Mouse (Mus musculus): ENCODE measurements around the gene Gm7971.
"Not testable (repeated sequence)": the region's sequence is repeated elsewhere in the genome, so short reads cannot be mapped to it uniquely, and the experiment has no call there.

Gm7971 gene

GRCm38 (mm10) chr5:95594775-95595174 is at the start of gene Gm7971:
Gm7971 (minus strand) TSS chr5:95594875.
- DNase-seq (ENCODE audit: low read depth, low spot score) = not testable (repeated sequence)
